35 mouse cellular contexts compared by ENCODE assay signal in the genomic region with DNA sequence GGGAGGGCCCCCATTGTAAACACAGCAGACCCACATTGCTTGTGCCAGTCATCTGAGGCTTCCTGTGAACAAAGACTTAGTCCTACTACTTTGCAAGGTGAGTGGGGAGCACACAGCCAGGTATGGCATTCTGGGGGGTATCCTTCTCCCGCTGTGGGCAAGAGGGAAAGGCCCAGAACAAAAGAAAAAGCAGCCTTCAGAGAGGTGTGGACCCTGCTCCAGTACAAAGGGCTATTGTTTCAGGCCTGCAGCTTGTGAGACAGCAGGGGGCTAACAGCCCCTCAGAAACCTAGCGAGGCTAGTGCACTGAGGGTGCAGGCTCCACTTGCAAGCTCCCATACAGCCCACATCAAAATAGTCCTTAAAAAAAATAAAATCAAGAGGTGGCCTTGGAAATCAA. TPM values are rescaled to one million over a fixed set of nuclear protein-coding genes. Genes with fewer than 3 reads are reported as not detected.
DNase-seq lines count a peak whose midpoint lies in the region; ATAC-seq lines count a peak whose summit lies in the region.
"Had no signal": no experiment of that assay in that cellular context is flagged by ENCODE, and none has a peak within 500 bp of the region (broad histone marks: within the 10 kb centered on the region; RNA-seq: fewer than 3 reads in every experiment).

No protein-coding gene starts in this region.

- H3K36me3 ChIP-seq in midbrain, embryonic 10.5 days = no peaks in the 10 kb centered on the region
- no peaks in the 10 kb centered on the region for H3K36me3 ChIP-seq in midbrain, embryonic 13.5 days
- no peaks in the 10 kb centered on the region for H3K36me3 ChIP-seq in limb, embryonic 11.5 days (ENCODE audit: control insufficient read depth, insufficient read depth, low read length)
- H3K36me3 ChIP-seq: embryonic facial prominence, embryonic 13.5 days; heart, embryonic 10.5 days; heart, embryonic 15.5 days; hindbrain, embryonic 13.5 days; liver, embryonic 12.5 days; stomach, embryonic 15.5 days had no signal

- peak overlapping the region; percentile 49 for H3K27ac ChIP-seq in midbrain, embryonic 10.5 days (replicated peaks)
- H3K27ac ChIP-seq in midbrain, embryonic 13.5 days = no peak overlapping the region
- peak overlapping the region; percentile 58 for H3K27ac ChIP-seq in limb, embryonic 11.5 days (replicated peaks; ENCODE audit: low read depth, low read length)
- H3K27ac ChIP-seq: embryonic facial prominence, embryonic 13.5 days; heart, embryonic 10.5 days; heart, embryonic 15.5 days; hindbrain, embryonic 13.5 days; left cerebral cortex, adult 2 months; liver, embryonic 12.5 days; stomach, embryonic 15.5 days had no signal

- no peak overlapping the region for H3K9ac ChIP-seq in midbrain, embryonic 13.5 days (replicated peaks)
- 0 out of 2 replicates have a peak overlapping the region, but pooled peaks have one; percentile 34 for H3K9ac ChIP-seq in limb, embryonic 11.5 days (ENCODE audit: low read length)
- H3K9ac ChIP-seq: embryonic facial prominence, embryonic 13.5 days; heart, embryonic 15.5 days; hindbrain, embryonic 13.5 days; liver, embryonic 12.5 days; liver, postnatal 0 days; stomach, embryonic 15.5 days had no signal

- 20% methylated on average over 2 of the region's 2 CpGs for WGBS in midbrain, embryonic 10.5 days
- 29% methylated on average over 2 of the region's 2 CpGs for WGBS in midbrain, embryonic 13.5 days
- WGBS in limb, embryonic 11.5 days = 23% methylated on average over 2 of the region's 2 CpGs

- ATAC-seq in midbrain, embryonic 13.5 days = no peak
- no peak for ATAC-seq in limb, embryonic 11.5 days (ENCODE audit: insufficient number of reproducible peaks, low FRiP score, low TSS enrichment, low read depth)
- ATAC-seq: intestine, postnatal 0 days; liver, embryonic 12.5 days; liver, postnatal 0 days; midbrain, embryonic 16.5 days; Patski had no signal

- no peak for DNase-seq in midbrain, embryonic 10.5 days (ENCODE audit: low spot score)
- DNase-seq in R1 (ENCODE audit: low read depth, low spot score) = peak; percentile 42
- DNase-seq in limb, embryonic 11.5 days (ENCODE audit: low spot score) = no peak
- peak; percentile 54 for DNase-seq in retina, postnatal 1 day
- DNase-seq in kidney, postnatal 4 days = no peak
- no peak for DNase-seq in ovary, postnatal 10 days (ENCODE audit: low spot score)
- DNase-seq in left cerebral cortex, postnatal 4 days = no peak
- DNase-seq: cerebellum, adult 11 months; cerebellum, adult 9-10 months; cerebellum, postnatal 36 days; gastrocnemius, postnatal 14 days; heart, postnatal 36 days; kidney, adult 9 months; kidney, postnatal 10 days; layer of hippocampus, adult 9-11 months; liver, postnatal 0 days; right cerebral cortex, postnatal 14 days; thymus, postnatal 14 days had no signal

- no peak overlapping the region for H3K4me3 ChIP-seq in midbrain, embryonic 10.5 days
- no peak overlapping the region for H3K4me3 ChIP-seq in midbrain, embryonic 13.5 days (replicated peaks)
- H3K4me3 ChIP-seq in limb, embryonic 11.5 days (ENCODE audit: low read depth, low read length) = no peak overlapping the region
- H3K4me3 ChIP-seq: embryonic facial prominence, embryonic 13.5 days; heart, embryonic 10.5 days; heart, embryonic 15.5 days; hindbrain, embryonic 13.5 days; left cerebral cortex, adult 2 months; liver, embryonic 12.5 days; megakaryocyte, embryonic 14.5 days; stomach, embryonic 15.5 days had no signal

- no peak overlapping the region for H3K4me2 ChIP-seq in midbrain, embryonic 13.5 days (replicated peaks)
- no peak overlapping the region for H3K4me2 ChIP-seq in limb, embryonic 11.5 days (ENCODE audit: low read depth, severe bottlenecking)
- H3K4me2 ChIP-seq: embryonic facial prominence, embryonic 13.5 days; heart, embryonic 15.5 days; hindbrain, embryonic 13.5 days; liver, embryonic 12.5 days; stomach, embryonic 15.5 days had no signal

- no peaks in the 10 kb centered on the region for H3K9me3 ChIP-seq in midbrain, embryonic 10.5 days (replicated peaks)
- no peaks in the 10 kb centered on the region for H3K9me3 ChIP-seq in midbrain, embryonic 13.5 days
- H3K9me3 ChIP-seq in limb, embryonic 11.5 days (ENCODE audit: control insufficient read depth, low read length) = no peaks in the 10 kb centered on the region
- H3K9me3 ChIP-seq: embryonic facial prominence, embryonic 13.5 days; heart, embryonic 10.5 days; heart, embryonic 15.5 days; liver, embryonic 12.5 days; stomach, embryonic 15.5 days had no signal

- H3K4me1 ChIP-seq in midbrain, embryonic 10.5 days = peaks cover 7% of the 10 kb centered on the region
- 0 out of 2 replicates have a peak, but pooled peaks cover 7% of the 10 kb centered on the region for H3K4me1 ChIP-seq in midbrain, embryonic 13.5 days (replicated peaks)
- H3K4me1 ChIP-seq in limb, embryonic 11.5 days (ENCODE audit: control insufficient read depth, insufficient read depth, low read length) = no peaks in the 10 kb centered on the region; the same call in 1 of the 2 replicates
- H3K4me1 ChIP-seq: heart, embryonic 15.5 days; liver, embryonic 12.5 days had no signal

- H3K27me3 ChIP-seq in midbrain, embryonic 10.5 days (ENCODE audit: low read depth, poor library complexity, severe bottlenecking) = no peaks in the 10 kb centered on the region
- no peaks in the 10 kb centered on the region for H3K27me3 ChIP-seq in midbrain, embryonic 13.5 days
- no peaks in the 10 kb centered on the region for H3K27me3 ChIP-seq in limb, embryonic 11.5 days (ENCODE audit: control insufficient read depth, insufficient read depth, low read length)
- H3K27me3 ChIP-seq: embryonic facial prominence, embryonic 13.5 days; heart, embryonic 15.5 days; hindbrain, embryonic 13.5 days; liver, embryonic 12.5 days; Patski; stomach, embryonic 15.5 days had no signal

- intact Hi-C loops in left cerebral cortex, postnatal 4 days (cut with DNase I) = no loop called here

RNA-seq across cellular contexts. Expression of a gene that starts 23.3 kb away (rescaled TPM):
- 0.33 and 0.34 TPM in 2 replicates for polyA plus RNA-seq in midbrain, embryonic 10.5 days (2016; fragmentation: Nextera tagmentation; extraction: Ambion mirVana)
- polyA plus RNA-seq in midbrain, embryonic 13.5 days (2015; fragmentation: Nextera tagmentation; extraction: Ambion mirVana) = 0.24 and 0.28 TPM in 2 replicates
- polyA plus RNA-seq in limb, embryonic 11.5 days (2014; fragmentation: Nextera tagmentation; extraction: Ambion mirVana) = 0.55 and 0.88 TPM in 2 replicates
- total RNA-seq in left cerebral cortex, postnatal 4 days (2021) = 1 to 10 TPM; 1.0 to 1.5 TPM
- total RNA-seq: granulocyte monocyte progenitor cell, adult 5-6 weeks; MEL had no signal

RNA-seq across cellular contexts. Expression of a gene that starts 47.7 kb away (rescaled TPM):
- polyA plus RNA-seq in midbrain, embryonic 10.5 days (2016; fragmentation: Nextera tagmentation; extraction: Ambion mirVana) = not detected in 2 replicates
- polyA plus RNA-seq in midbrain, embryonic 13.5 days (2015; fragmentation: Nextera tagmentation; extraction: Ambion mirVana) = not detected in 2 replicates
- polyA plus RNA-seq in limb, embryonic 11.5 days (2014; fragmentation: Nextera tagmentation; extraction: Ambion mirVana) = 0.10 TPM in 1 of 2 replicates, not detected in the other
- not detected for total RNA-seq in left cerebral cortex, postnatal 4 days (2021)
- total RNA-seq: gastrocnemius, postnatal 14 days; granulocyte monocyte progenitor cell, adult 5-6 weeks; left cerebral cortex, adult 2 months; left cerebral cortex, postnatal 25 days; MEL had no signal
- polyA plus RNA-seq: embryonic facial prominence, embryonic 13.5 days; forebrain, embryonic 11.5 days; heart, embryonic 10.5 days; intestine, postnatal 0 days; liver, embryonic 12.5 days; midbrain, embryonic 16.5 days; neural tube, embryonic 11.5 days; Patski had no signal

Comparison
In these comparisons a context has a peak if more than half of its experiments do, and no peak if none do; other contexts are left out.
1. DNase-seq: peak in R1 (single experiment) and retina, postnatal 1 day (single experiment); none in midbrain, embryonic 10.5 days (single experiment), limb, embryonic 11.5 days (single experiment), kidney, postnatal 4 days (0 of 2), ovary, postnatal 10 days (single experiment) and left cerebral cortex, postnatal 4 days (single experiment).